Mouse (Mus musculus) brain, adult 2 months (tissue): Measurements from ENCODE around the gene Ret.

ENCODE experiments used
- DNase-seq: peaks from one replicate; pipeline ENCODE4 v3.0.0; 2011; ENCODE audit warnings: low read depth, low spot score

Ret gene

GRCm38 (mm10) chr6:118197440-118197975 is at the start of gene Ret:
Gene Ret, minus strand, starts transcription at chr6:118197718.
- DNase-seq, result peak; percentile 44

DNA sequence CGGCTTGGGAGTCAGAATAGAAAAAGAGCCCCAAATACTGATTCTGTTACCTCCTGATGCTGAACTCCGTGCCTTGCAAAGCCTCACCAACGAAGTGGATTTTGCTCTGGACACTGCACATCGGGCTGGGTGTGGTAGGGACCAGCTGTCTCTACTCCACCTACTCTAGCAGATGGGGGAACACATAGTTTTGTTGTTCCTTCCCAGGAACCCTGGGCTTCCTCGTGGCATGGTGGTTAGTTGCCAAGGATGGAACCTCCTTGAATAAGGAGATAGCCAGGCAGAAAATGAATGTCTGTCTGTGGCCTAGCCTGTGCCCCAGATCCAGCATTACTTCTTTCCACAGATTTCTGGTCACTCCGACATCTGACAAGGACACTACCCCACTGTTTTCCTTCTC is 49.6 kb upstream of the Ret start:
- no peak for DNase-seq

GRCm38 (mm10) chr6:118244106-118244505 is 46.6 kb upstream of the Ret start:
- no peak for DNase-seq

DNA sequence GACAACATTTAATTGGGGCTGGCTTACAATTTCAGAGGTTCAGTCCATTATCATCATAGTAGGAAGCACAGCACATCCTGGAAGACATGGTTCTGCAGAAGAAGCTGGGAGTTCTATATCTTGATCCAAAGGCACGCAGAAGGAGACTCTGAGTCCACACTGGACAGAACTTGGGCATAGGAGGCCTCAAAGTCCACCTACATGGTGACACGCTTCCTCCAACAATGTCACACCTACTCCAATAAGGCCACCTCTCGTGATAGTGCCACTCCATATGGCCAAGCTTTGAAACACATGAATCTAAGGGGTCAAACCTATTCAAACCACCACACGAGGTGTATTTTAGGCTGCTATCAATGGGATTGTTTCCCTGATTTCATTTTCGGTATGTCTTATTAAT is 45.4 kb upstream of the Ret start:
- DNase-seq, result no peak

GRCm38 (mm10) chr6:118226072-118226471 is 28.6 kb upstream of the Ret start:
- peak; percentile 77 for DNase-seq

GRCm38 (mm10) chr6:118222471-118222870 is 25.0 kb upstream of the Ret start:
- no peak for DNase-seq

- no peak for DNase-seq
Measured at GRCm38 (mm10) chr6:118215676-118216075, 18.2 kb upstream of the Ret start.

- DNase-seq, result no peak
Measured at GRCm38 (mm10) chr6:118208326-118208725, 10.8 kb upstream of the Ret start.

GRCm38 (mm10) chr6:118206386-118206785 is 8.9 kb upstream of the Ret start:
- DNase-seq, result no peak

GRCm38 (mm10) chr6:118205176-118205890 is 7.8 kb upstream of the Ret start:
- no peak for DNase-seq

DNA sequence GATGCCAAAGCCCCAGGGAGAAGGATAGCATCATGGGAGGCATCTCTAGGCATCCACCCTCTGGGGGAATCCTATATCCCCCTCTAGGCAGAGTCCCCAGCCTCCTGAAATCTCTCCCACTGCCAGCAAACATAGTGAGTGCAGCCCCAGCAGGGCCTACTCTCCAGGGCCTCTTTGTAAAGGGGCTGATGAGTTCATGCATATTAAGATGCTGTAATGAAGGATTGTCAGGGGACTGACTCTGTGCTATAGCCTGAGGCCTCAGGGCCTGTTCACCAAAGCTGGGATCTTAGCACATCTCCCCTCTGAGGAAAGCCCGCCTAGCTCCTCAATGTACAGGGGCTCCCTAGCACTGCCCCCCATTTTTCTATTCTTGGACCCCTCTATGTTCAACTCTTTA is 6.6 kb upstream of the Ret start:
- no peak for DNase-seq

DNA sequence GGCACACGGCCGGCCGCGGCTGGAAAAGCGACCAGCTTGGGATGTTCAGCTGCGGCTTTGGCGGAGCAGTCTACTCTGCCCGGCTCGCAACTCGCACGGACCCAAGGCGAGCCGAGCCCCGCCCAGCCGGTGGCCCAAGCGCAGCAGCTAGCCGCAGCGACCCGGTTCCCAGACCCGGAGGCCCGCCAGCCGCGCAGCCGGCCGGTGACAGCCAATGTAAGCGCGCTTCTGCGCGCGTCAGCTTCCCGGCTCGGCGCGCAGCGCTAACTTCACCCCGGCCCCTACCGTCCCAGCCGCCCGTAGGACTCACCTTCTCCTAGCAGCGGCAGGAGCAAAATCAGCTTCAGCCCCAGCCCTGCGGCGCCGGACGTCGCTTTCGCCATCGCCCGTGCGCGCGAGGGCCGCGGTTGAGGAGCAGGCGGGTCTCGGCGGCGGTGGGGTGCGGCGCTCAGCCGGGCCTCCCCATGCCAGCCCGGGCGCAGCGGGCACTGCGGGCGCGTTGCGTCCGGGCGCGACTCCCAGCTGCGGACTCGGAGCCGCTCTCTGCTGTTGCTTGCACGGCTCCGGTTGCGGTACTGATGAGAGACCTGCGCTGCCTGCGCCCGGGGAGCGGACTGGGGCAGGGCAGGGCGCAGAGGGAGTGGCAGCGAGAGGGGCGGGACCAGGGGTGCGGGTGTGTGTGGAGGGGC is 623 bp downstream of the Ret start:
- peak; percentile 46 for DNase-seq

- peak; percentile 72 for DNase-seq
Measured at GRCm38 (mm10) chr6:118195108-118195507, 2.4 kb downstream of the Ret start.

DNA sequence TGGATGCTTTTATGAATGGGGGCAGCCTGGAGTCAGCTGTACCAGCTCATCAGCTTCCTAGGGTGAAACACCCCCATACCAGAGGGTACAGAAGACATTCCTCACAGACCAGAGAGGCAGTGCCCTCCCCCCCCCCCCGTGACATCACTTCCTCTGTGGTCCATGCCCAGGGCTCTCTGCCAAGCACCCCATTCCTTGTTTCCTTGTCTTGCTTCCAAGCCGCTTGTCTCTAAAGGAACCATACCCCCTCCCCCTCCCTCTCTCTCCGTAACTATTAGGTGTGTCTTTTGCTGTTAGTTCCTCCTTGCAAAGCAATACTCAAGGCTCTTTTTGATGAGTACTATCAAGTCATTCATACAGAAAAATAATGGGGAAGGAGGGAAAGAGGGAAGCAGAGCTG is 4.6 kb downstream of the Ret start:
- DNase-seq, result no peak

GRCm38 (mm10) chr6:118192199-118192598 is 5.3 kb downstream of the Ret start:
- DNase-seq, result no peak

- DNase-seq, result no peak
Measured at GRCm38 (mm10) chr6:118189764-118190163, 7.8 kb downstream of the Ret start.

DNA sequence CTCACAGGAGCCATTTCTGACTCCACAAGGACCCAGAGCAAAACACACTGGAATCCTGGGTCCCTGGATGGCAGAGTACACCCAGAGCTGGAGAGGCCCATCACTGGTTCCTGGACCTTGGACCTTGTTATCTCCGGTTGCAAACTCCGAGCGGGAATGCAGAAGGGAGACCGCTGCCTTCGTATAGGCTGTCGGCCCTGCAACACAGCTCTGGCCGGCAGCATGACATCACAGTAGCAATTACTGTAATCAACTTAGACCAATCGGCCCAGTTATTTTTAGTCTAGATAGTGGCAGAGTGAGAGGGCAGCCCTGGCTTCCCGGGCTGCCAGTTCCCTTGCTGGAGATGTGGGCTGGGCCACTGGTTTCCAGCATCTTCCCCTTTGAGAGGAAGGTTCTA is 8.9 kb downstream of the Ret start:
- DNase-seq, result no peak

DNA sequence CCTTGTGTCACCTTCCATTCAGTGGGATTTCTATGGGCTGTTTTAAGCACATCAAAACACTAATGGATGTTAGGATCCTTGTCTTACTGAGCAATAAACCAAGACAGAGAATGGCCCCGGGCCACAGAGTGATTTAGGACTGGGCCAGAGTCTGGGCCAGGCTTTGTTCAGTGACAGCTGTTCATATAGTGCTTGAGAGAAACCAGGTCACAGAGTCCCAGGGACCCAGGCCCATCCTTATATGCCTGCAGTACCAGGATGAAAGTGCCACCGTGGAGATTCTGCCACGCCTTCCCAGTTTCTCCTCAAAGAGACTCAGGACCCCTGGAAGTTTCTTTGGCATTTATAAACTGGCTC is 10.3 kb downstream of the Ret start:
- no peak for DNase-seq

DNA sequence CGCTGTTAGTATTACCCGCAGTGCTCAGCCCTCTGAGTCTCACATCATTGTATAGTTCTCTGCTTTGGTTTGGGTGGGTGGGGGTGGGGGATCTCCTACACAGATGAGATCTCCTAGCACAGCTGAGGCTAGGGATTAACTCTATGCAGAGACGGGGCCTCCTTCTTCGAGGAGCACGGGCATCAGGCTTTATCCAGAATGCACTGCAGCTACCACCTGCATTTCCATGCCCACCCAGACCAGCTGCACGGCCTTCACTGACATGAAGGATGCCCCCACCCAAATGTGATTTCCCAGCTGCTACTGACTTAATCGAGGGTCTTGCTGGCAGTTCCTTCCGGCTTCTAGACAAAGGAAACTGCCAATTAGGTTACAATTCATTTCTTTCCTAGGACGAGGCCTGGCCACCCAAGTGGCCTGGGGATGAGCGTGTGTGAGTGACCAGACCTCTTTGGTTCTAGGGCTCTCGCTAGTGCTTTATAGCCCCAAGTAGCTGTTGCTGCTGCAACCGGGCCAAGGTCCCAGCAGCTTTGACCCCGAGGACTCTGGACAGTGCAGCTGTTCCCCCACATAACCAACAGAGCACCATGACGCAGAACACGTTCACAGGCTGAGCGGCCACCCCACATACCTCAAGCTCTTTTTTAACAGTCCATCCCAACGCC is 10.8 kb downstream of the Ret start:
- no peak for DNase-seq

DNA sequence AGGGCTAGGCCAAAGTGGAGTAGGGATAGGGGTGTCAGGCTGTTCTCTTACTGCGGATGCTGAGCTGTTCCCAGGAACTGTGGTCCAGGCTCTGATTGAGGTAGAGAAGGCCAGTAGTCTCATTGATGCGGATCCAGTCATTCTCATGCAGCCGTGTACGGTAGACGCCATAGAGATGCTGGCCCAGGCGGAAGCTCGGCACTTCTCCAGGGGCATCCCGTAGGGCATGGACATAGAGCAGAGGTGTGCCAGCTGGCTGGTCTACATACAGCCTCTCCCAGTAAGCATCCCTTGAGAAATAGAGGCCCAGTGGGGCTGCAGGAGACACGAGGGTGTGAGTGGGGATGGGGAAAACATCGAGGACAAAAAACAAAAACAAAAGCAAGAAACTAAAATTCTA is 13.4 kb downstream of the Ret start:
- DNase-seq, result no peak

DNA sequence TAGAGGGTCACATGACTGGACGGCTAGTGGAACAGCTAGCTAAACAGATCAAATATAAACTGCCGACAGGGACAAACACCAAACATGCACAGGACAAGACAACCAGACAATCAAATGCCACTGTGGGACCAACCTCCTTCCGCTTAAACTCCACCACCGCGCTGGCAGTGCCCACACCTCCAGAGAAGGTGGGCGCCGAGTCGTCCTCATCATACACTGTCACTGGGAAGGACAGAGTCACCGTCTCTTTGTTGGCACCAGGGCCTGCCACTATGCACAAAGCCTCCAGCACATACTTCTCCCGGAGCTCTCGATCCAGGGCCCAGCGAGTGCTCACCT is 17.5 kb downstream of the Ret start:
- no peak for DNase-seq

DNA sequence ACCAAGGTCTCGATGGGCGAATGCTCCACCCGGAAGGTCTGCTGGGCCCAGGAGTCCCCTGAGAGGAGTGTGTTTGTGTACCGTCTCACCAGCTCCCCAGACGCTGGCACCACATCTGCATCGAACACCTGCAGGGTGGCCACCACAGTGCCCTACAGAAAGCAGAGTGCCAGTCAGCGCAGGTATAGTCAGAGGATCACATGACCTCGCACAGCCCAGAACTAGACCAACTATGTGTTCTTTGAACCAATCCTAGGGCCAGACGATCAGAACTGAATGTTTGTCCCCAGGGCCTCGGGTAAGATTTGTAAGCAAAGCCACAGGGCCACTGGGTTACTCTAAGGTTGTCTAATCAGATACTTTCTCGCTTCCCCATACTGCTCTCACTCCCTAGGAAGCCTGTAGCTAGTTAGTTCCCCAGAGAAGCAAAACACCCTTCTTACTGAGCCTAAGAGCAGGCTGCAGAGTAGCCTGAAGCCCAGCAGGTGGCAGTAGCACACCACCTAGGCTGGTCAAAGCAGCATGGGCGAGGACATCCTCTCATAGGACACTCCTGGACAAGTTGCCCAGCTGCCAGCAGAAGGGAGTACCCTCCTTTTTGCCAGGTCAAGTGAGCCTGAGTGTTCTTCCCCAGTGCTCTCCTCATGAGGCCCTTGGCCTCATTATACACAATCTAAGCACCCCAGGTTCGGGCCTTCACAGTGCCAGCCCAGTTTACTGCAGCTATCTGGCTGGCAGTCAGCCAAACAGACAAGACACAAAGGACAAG is 18.0 kb downstream of the Ret start:
- DNase-seq, result peak; percentile 91
